Mouse (Mus musculus): ENCODE data around the gene A730049H05Rik. TPM values are rescaled to one million over a fixed set of nuclear protein-coding genes. Genes with fewer than 3 reads are reported as not detected.

The A730049H05Rik gene
- polyA plus RNA-seq, 1 experiment from 2014 or later, result 0.68 TPM

- H3K27me3 ChIP-seq (replicated peaks), result no peaks in the 10 kb centered on the region
- no peak overlapping the region for H3K4me3 ChIP-seq (replicated peaks)
- WGBS, result 69% methylated on average over 9 of the region's 9 CpGs
- no peak overlapping the region for H3K27ac ChIP-seq (replicated peaks)
- no peak for ATAC-seq (ENCODE audit: low FRiP score)
- H3K4me2 ChIP-seq, result no peak overlapping the region
- H3K4me1 ChIP-seq, result peaks cover 3% of the 10 kb centered on the region; the same call in 1 of the 2 replicates
- H3K9me3 ChIP-seq (replicated peaks), result no peaks in the 10 kb centered on the region
- H3K9ac ChIP-seq (replicated peaks), result no peak overlapping the region
- H3K36me3 ChIP-seq, result no peaks in the 10 kb centered on the region
Observed at GRCm38 (mm10) chr6:92883131-92883900, 67.0 kb downstream of the A730049H05Rik start.

- Histone ChIP-seq H3K36me3 (no peaks in the 10 kb centered on the region), H3K4me2 (no peak overlapping the region), H3K27ac (replicated peaks) (no peak overlapping the region), H3K9ac (replicated peaks) (no peak overlapping the region), H3K4me1 (no peaks in the 10 kb centered on the region; the same call in 1 of the 2 replicates), H3K4me3 (replicated peaks) (no peak overlapping the region), H3K27me3 (replicated peaks) (no peaks in the 10 kb centered on the region), H3K9me3 (replicated peaks) (no peaks in the 10 kb centered on the region)
- 90% methylated on average over 1 of the region's 1 CpGs for WGBS
- no peak for ATAC-seq (ENCODE audit: low FRiP score)
Observed at GRCm38 (mm10) chr6:92891535-92891934, 75.3 kb downstream of the A730049H05Rik start.

Other genes starting within 250 kb of the A730049H05Rik start
- 15.8 and 17.0 TPM in 2 replicates for gene Prickle2, start 110.3 kb upstream of the A730049H05Rik start, polyA plus RNA-seq (2015; fragmentation: Nextera tagmentation; extraction: Ambion mirVana)
- gene Gm15737, start 52.9 kb downstream of the A730049H05Rik start, polyA plus RNA-seq (2015; fragmentation: Nextera tagmentation; extraction: Ambion mirVana), result not detected in 2 replicates
- gene Adamts9, start 127.0 kb downstream of the A730049H05Rik start, polyA plus RNA-seq (2015; fragmentation: Nextera tagmentation; extraction: Ambion mirVana), result 2.1 and 2.8 TPM in 2 replicates

Data from neural tube, embryonic 15.5 days (tissue).